Mouse (Mus musculus): ENCODE measurements around the gene Camk1g.

The Camk1g gene

DNA sequence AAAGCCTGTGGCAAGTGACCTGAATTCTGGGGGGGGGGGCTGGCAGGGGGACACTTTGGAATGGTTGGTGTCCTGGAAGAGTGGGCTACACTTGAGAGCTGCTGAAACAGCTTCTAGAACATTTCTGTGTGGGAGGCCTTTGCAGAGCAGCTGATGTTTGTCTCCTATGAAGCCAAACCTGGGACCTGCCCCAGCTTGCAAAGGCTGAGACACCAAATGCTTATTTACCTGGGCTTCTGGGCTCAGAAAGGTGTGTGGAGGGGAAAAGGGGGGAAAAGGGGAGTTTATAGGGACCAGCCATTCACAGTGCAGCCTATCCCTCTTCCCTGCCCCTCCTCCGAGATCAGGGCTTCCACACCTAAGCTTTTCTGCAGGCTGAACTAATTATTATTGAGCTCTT is 70.1 kb downstream of the Camk1g start:
- no peak for DNase-seq

DNA sequence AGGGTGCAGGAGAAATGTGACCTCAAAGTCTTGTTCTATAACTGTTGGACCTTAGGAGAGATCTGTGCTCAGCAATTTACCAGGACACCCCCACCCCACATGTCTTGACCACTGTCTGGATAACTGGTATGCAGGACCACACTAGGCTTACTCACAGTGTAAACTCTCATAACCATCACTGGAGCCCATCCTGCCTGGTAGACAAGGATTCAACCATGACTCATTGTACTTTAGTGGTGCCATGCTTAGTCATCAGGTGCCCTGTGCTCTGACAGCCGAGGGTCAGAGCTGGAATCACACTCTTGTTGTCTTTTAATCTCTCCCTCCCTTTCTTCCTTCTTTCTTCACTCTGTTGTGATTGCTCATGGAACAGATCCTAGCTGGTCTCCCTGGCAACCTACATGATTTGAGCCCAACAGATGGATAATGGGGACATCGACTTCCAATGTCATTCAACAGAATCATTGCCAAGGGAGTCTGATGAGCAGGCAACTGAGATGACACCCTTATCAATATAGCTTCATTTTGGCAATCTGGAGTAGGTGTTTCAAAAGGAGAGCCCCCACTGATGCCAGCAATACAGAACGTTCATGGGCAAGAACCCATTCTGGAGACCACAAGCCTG is 71.8 kb downstream of the Camk1g start:
- DNase-seq = no peak
